Mouse (Mus musculus) brown adipose tissue, adult 24 weeks (tissue): Measurements from ENCODE around the gene Ak5. TPM values are rescaled to one million over a fixed set of nuclear protein-coding genes. Genes with fewer than 3 reads are reported as not detected.

Source experiments
- H3K27ac ChIP-seq: fragments of 200-500 bp; replicated peaks from 2 replicates; pipeline ENCODE4 v1.5.1; 2012; ENCODE audit warnings: low read depth, mild to moderate bottlenecking, low read length
- H3K4me1 ChIP-seq: fragments of 200-500 bp; 2 replicates; pipeline ENCODE4 v1.6.1; 2012; ENCODE audit warnings: low read length, mixed read lengths; ENCODE audit not compliant: control insufficient read depth, insufficient read depth, insufficient read length
- H3K4me3 ChIP-seq: fragments of 200-500 bp; 2 replicates; pipeline ENCODE4 v1.5.1; 2012; ENCODE audit warnings: low read depth, mild to moderate bottlenecking, low read length, moderate library complexity; ENCODE audit not compliant: insufficient read depth
- polyA plus RNA-seq: library from polyadenylated mRNA; stranded (reverse); fragments of >200 nt; gene quantifications from 2 replicates; pipeline ENCODE4 v1.2.4, GENCODE M21; 2012; ENCODE audit not compliant: missing spikeins, insufficient read depth, insufficient read length

The Ak5 gene
- polyA plus RNA-seq, 1 experiment, result 0.44 TPM

- no peak overlapping the region for H3K27ac ChIP-seq
- H3K4me1 ChIP-seq, result no peaks in the 10 kb centered on the region
- H3K4me3 ChIP-seq, result no peak overlapping the region
Observed at GRCm38 (mm10) chr3:152444114-152444513, 224.0 kb downstream of the Ak5 start.

GRCm38 (mm10) chr3:152442795-152443194, 225.4 kb downstream of the Ak5 start:
- no peak overlapping the region for H3K27ac ChIP-seq
- no peak overlapping the region for H3K4me3 ChIP-seq

DNA sequence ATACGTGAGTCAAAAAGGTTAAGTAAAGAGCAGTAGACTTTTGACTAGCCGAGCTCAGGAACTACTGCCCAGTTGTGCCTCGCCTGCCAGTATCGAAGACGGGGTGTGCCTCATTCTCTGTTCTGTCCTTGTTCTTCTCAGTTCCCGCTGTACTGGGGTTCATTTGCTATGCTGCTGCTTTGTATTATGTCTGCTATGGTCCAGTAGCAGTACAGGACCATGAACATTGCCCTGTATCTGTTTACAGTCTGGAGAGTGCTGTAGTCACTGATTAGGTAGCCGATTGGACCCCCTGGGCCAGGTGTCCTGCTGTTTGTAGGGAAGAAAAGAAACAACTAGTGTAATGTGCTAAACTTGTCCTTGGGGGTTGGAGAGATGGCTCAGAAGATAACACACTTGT, 230.1 kb downstream of the Ak5 start:
- Histone ChIP-seq H3K4me1 (no peaks in the 10 kb centered on the region), H3K4me3 (no peak overlapping the region), H3K27ac (no peak overlapping the region)

More at GRCm38 (mm10) chr3:152442795-152443194, 225.4 kb downstream of the Ak5 start:
- no peaks in the 10 kb centered on the region for H3K4me1 ChIP-seq

DNA sequence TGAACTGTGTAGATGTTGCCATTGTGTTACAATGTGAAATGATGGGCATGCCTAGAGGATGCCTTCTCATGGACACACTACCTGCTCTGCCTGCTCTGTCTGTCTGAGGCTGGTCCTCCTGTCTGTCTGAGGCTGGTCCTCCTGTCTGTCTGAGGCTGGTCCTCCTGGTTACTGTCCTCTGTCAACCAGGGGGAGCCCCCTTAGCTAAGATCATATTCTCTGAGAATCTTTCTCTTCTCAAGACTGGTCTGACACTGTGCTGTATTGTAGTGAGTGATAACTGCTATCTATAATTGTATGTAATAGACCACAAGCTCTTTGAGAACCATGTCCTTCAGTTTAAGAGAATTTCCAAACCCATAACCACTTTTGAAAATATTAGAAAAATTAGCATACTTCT, 232.6 kb downstream of the Ak5 start:
- no peak overlapping the region for H3K27ac ChIP-seq
- H3K4me1 ChIP-seq, result no peaks in the 10 kb centered on the region
- H3K4me3 ChIP-seq, result no peak overlapping the region

- H3K4me3 ChIP-seq, result no peak overlapping the region
- no peak overlapping the region for H3K27ac ChIP-seq
- no peaks in the 10 kb centered on the region for H3K4me1 ChIP-seq
Observed at GRCm38 (mm10) chr3:152432677-152433076, 235.5 kb downstream of the Ak5 start.

DNA sequence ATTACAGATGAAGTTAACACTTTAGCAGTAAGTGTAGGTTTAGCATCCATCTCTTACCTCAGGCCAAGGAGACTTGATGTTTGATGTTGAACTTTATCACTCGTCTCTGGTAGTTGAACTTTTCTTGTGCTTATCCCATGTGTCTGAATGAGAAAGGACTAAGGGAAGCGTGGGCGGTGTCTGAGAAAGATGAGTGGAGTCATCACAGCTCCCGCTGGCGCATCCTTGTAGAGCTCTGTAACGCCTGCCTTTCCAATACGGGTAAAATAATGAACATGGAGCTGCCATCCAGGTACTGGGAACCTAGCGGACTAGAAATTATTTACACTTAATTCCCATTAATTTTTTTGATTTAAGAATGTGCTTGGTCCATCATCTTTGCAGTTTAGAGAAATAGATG, 239.2 kb downstream of the Ak5 start:
- Histone ChIP-seq H3K4me3 (no peak overlapping the region), H3K27ac (no peak overlapping the region), H3K4me1 (no peaks in the 10 kb centered on the region)

Other genes starting within 250 kb of the Ak5 start
- gene Pigk, start 45.7 kb upstream of the Ak5 start, polyA plus RNA-seq, result 24.1 and 30.3 TPM in 2 replicates